Mouse (Mus musculus): ENCODE results near the gene Ccl11.

Gene Ccl11

DNA sequence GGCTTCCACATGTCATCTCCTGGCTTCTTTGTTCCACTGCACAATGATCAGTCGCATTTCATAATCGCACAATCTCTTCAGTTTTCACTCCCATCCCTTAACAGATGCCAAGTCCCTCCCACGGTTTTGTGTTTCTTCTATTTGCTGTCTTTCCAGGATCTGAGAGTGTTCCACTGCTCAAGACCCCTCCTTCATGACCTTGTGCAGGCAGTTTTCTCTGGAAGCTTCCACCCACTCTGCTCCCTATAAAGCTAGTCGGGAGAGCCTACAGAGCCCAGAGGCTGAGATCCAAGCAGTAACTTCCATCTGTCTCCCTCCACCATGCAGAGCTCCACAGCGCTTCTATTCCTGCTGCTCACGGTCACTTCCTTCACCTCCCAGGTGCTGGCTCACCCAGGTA lies at the start of gene Ccl11:
Gene Ccl11 (plus strand): TSS at position 178 of the 400 bp plus-strand sequence.
- DNase-seq (ENCODE audit: low spot score): no peak

GRCm38 (mm10) chr11:82010115-82010514 lies 47.5 kb upstream of the Ccl11 start:
- DNase-seq (ENCODE audit: low spot score): no peak

- no peak for DNase-seq (ENCODE audit: low spot score)
Measured at GRCm38 (mm10) chr11:82011411-82012193, 46.0 kb upstream of the Ccl11 start.

DNA sequence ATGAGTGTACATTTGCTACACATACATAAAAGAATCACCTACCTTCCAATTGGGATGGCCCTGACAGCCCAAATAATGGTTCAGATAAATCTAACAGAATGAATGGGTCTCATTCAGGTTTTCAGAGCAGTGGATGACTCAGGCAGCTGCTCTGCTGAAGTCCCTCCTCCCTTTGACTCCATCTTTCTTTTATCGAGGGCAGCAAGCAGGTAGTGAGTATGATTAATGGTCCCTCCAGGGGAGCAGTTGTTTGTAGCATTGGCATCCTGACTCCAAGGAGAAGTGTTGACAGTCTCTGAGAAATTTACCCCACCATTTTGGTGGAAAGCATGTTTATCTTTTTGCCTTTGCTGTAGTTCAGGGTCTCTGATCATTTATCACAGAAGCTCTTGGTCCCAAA lies 43.9 kb upstream of the Ccl11 start:
- DNase-seq (ENCODE audit: low spot score): no peak

GRCm38 (mm10) chr11:82015066-82015465 lies 42.6 kb upstream of the Ccl11 start:
- no peak for DNase-seq (ENCODE audit: low spot score)

DNA sequence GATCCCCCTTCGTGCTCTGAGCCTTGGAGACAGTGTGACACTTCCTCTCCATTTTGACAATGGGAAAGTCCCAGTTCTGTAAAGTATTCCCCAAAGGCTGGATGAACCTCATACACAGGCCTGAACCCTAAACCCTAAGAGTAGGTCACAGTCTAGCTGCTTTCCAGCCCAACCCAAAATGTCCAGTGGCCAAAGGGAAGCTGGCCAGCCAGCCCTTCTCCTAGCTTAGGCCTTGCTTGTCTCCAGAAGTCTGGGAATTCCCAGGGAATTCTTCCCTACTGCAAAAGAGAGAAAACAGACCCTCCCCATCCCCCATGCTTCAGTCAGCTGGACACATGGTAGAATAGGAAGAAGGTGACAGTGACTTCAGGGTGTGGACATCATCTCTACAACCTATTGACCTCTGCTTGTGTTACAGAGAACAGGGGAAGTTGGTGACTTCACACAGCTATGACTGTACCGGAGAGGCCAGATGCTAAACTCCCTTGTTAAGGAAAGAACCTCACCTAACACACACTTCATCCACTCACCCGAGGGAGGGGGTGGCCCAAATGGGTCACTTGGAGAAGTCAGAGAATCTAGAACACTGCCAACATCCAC lies 41.3 kb upstream of the Ccl11 start:
- no peak for DNase-seq (ENCODE audit: low spot score)

DNA sequence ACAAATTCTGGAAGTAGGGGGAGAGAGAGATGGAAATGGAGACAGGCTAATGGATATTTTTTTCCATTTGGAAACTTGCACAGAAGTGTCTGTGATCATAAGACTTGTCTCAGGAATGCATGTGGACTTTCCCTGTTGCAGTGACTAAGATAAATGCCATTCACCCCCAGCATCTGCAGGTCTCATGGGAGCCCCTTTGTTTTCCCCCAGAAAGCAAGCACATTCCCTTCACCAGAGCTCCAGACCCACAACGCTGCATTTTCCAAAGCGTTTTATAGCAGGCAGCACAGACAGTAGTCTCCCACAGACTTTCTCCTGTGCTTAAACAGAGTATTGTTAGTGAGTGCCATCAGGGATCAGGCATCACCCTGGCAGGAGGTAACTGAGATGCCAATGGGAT lies 38.2 kb upstream of the Ccl11 start:
- DNase-seq (ENCODE audit: low spot score): no peak

DNA sequence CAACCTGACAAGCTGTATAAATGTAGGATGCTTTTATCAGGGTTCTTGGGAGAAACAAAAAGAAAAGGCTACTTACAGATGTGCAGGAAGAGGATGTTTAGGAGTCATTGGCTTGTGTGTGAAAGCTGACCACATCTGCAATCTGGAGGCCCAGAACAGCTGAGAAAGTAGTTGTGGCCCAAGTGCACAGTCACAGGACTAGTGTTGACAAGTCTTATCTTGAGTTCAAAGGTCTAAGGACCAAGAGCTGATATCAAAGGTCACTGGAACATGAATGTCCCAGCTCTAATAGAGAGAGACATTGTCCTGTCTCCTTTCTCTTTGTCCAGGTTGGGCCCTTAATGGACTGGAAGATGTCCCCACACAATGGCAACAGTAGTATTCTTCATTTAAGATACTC lies 37.8 kb upstream of the Ccl11 start:
- no peak for DNase-seq (ENCODE audit: low spot score)

DNA sequence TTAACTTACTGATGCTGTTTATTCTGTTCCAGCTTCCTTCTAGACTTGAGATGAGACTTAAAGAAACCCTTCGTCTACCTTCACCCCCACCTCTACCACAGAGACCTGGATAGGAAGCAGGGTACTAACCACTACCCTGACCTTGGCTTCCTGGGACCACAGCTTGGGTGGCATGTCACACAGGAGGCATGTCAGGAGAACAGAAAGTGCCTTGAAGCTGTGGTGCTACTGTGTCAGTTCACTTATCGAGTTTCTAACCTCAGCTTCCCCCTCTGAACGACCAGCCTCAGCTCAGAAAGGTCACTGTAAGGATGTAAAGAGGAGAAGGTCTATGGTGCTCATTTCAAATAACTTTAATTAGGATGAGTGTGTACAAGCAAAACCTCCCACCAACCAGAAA lies 36.2 kb upstream of the Ccl11 start:
- DNase-seq (ENCODE audit: low spot score): no peak

GRCm38 (mm10) chr11:82022504-82023056 lies 35.0 kb upstream of the Ccl11 start:
- no peak for DNase-seq (ENCODE audit: low spot score)

- DNase-seq (ENCODE audit: low spot score): no peak
Measured at GRCm38 (mm10) chr11:82023769-82024168, 33.9 kb upstream of the Ccl11 start.

DNA sequence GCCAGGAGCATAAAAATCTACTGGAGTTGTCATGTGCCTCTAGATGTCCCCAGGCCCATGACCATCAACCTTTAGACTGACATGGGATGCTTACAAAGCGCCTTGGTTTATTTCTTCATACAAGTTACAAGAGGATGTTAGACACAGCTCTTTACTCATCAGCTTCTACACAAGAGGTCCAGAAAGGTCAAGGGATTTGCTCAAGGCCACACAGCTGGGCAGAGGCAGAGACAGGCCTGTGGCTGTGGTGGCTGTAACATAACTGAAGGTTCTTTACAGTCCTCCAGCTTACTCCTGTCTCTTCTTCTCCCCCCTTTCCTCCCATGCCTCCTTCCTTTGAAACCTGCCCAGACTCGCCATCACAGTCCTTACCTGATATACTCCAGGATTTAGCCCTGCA lies 27.5 kb upstream of the Ccl11 start:
- no peak for DNase-seq (ENCODE audit: low spot score)

GRCm38 (mm10) chr11:82032136-82032535 lies 25.5 kb upstream of the Ccl11 start:
- DNase-seq (ENCODE audit: low spot score): no peak

DNA sequence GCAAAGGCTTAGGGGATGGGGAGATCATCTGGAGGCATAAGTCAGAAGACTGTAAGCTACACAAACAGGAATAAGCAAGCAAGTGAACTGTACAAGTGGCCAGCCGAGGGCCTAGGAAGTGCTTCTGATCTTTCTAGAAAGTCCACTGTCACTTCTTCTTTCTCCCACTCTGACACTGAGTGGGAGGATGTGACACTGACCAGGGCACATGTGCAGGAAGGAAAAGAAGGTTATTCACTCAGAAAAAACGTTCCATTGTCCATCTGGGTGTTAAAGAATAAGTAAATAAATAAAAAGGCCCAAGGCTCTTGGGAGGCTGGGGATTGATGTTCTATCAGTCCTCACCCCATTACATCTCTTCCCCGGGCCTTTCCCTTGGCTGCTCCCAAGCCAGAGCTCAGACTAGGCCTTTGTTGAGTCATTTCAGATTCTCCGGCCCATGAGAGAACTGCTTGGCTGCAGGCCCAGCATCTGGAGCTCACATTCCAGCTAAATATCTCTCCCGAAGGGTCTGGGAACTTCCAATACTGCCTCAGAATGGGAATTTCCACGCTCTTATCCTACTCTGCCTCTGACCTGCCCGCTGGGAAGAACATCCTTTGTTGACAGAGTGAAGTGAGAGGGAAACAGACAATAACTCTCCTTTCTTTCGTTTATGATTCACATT lies 24.8 kb upstream of the Ccl11 start:
- DNase-seq (ENCODE audit: low spot score): peak; percentile 71

DNA sequence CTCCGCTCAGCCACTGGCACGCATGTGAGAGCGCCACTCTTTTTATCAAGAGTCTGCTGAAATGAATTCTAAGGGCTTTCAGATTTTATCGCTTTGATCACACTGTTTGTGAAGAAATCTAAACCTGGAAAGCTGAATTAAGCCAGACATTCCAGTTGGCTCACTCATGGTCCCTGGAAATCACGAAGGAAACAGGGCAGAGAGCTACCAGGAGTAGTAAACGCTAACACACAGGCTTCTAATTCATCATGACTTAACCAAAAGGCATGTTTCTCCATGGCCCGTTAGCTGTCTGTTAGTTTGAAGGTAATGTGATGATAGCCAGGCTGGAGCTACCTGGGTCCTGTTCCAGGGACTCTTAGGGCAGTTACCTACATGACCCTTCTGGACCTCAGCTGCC lies 23.2 kb upstream of the Ccl11 start:
- no peak for DNase-seq (ENCODE audit: low spot score)

DNA sequence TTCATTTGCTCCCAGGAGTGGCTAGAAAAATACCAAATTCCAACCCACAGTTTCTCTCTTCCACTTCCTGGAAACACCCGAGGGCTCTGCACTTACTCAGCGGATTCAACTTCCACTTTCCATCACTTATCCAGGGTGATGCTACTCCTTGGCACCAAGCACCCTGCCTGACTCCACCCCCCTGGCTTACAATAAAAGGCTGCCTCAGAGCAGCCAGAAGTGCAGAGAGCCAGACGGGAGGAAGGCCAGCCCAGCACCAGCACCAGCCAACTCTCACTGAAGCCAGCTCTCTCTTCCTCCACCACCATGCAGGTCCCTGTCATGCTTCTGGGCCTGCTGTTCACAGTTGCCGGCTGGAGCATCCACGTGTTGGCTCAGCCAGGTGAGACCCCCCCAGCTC lies 22.3 kb upstream of the Ccl11 start, which contains the start of gene Ccl2:
Gene Ccl2 (plus strand): TSS at position 216 of the 400 bp plus-strand sequence.
- DNase-seq (ENCODE audit: low spot score): peak; percentile 56

- no peak for DNase-seq (ENCODE audit: low spot score)
Measured at GRCm38 (mm10) chr11:82035857-82036256, 21.8 kb upstream of the Ccl11 start.

DNA sequence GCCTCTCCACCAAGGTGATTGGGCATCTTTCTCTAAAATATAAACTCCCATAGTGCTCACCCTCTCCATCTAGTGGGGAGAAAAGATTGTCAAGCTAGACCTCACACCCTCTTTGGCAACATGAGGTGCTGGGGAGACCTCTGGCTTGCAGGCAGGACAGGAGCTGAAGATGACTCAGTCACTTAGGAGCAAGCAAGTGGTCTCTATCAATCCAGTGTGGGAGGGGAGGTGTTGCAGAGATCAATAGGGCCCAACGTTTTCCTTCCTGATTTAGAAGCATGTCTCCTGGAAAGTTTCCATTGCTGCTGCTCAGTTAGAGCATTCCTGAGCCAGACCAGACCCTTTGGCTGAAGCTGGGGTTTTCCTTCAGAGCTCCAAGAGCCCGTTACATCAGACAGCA lies 19.1 kb upstream of the Ccl11 start, which contains the start of gene Gm17268:
Gene Gm17268 (minus strand): TSS at position 28 of the 400 bp plus-strand sequence.
- no peak for DNase-seq (ENCODE audit: low spot score)

DNA sequence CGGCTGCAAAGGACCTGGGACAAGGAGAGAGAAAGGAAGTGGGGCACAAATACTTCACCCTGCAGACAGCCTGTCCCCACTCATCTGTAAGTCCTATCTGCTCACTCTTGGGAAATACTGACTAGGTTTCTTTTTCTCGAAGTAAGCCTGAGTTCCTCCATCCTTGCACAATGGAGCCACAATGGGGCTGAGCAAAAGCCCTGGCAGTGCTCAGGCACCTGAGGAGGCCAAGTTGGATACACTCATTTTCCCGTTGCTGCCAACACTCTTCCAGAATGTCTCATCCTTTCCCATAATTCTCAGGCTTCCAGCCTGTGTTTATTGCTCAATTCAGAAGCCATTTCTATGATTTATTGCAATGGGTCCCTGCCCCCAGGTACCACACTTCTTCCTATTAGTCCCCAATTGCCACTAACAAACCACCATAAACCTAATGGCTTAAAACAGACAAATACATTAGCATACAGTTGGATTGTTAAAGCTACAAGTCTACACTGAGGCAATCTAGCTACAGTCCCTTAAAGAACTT lies 18.4 kb upstream of the Ccl11 start:
- no peak for DNase-seq (ENCODE audit: low spot score)

GRCm38 (mm10) chr11:82041671-82042080 lies 15.9 kb upstream of the Ccl11 start:
- DNase-seq (ENCODE audit: low spot score): no peak

- DNase-seq (ENCODE audit: low spot score): no peak
Measured at GRCm38 (mm10) chr11:82045471-82045870, 12.2 kb upstream of the Ccl11 start, which contains the start of gene Ccl7. TSS of gene Ccl7 (plus strand) at chr11:82045712.

DNA sequence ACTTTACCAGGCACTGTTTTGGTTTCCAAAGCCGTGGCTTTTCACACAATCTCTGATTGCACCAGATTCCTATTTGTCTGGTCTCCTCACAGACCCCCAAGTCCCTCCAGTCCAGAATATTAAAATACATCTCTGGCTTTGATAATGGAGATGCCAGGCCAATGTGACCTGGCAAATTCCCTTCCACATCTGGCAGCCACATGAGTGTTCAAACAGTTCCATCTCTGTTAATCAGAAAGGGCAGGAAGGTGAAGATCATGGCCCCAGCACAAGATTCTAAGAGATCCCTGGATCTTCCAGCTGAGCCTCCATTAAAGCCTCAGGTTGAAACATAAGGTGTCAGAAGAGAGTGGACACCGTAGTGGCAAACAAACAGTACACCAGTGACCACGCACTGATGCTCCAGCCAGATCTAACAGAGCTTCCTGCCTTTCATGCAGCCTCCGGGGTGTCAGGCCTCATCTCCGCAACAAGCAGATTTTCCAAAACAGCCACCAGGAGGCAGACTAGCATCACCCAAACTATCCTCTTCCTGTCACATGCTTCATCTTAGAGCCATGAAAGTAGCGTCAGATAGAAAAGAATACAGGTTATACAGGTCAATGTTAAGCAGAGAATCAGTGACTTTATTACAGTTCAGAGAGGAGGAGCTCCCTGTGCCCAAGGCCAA lies 9.7 kb upstream of the Ccl11 start:
- peak; percentile 43 for DNase-seq (ENCODE audit: low spot score)

Data from testis, postnatal 10 days (tissue).